Mouse (Mus musculus) left cerebral cortex, adult 2 months (tissue): ENCODE results near the gene Rgs2. TPM values are rescaled to one million over a fixed set of nuclear protein-coding genes. Genes with fewer than 3 reads are reported as not detected.

Source experiments
- DNase-seq, 2 experiments: peaks; one replicate each; pipeline ENCODE4 v3.0.0; 2021 to 2022; ENCODE audit warnings: low spot score in 2 of 2, mixed read lengths in 1 of 2; ENCODE audit errors: extremely low spot score in 1 of 2
- H3K27ac ChIP-seq: fragments of 200-600 bp; 2 replicates; pipeline ENCODE4 v1.8.1; 2022
- H3K4me3 ChIP-seq: fragments of 200-600 bp; 2 replicates; pipeline ENCODE4 v1.8.1; 2022
- CTCF ChIP-seq: fragments of 200-600 bp; IDR thresholded peaks from 2 replicates; pipeline ENCODE4 v1.8.1; 2022; ENCODE audit warnings: antibody characterized with exemption, mild to moderate bottlenecking, moderate library complexity
- intact Hi-C: fragments of 180-260 bp; cut with DNase I; formaldehyde crosslinking; loops from one replicate; pipeline ENCODE4 v1.15.1; 2025
- total RNA-seq, 2 experiments: library from RNA; stranded (reverse); gene quantifications; 2 replicates each; pipeline ENCODE4 v1.2.3; 2021

Rgs2 gene
- total RNA-seq, 2 experiments from 2014 or later, result 69.4 to 71.0 TPM

- intact Hi-C loops, result loop anchor here (5.0 kb wide), 1 partner anchor 61 kb away; no protein-coding TSS in a partner anchor
- DNase-seq, result peak; percentile 51 to 52
- Histone ChIP-seq H3K4me3 (peak overlapping the region; percentile 59), H3K27ac (peak overlapping the region; percentile 97)
- TF ChIP-seq CTCF, result no peak
Observed at GRCm38 (mm10) chr1:144003416-144003815, 545 bp downstream of the Rgs2 start.

GRCm38 (mm10) chr1:144002715-144003066 is 1.3 kb downstream of the Rgs2 start:
- H3K27ac ChIP-seq, result peak overlapping the region; percentile 50
- no peak; the same call in 1 of the 2 replicates for TF ChIP-seq CTCF
- DNase-seq, result no peak
- H3K4me3 ChIP-seq, result peak overlapping the region; percentile 59
- intact Hi-C loops, result loop anchor here (5.0 kb wide), 1 partner anchor 60 kb away; no protein-coding TSS in a partner anchor

- H3K4me3 ChIP-seq, result peak overlapping the region; percentile 59
- intact Hi-C loops, result loop anchor here (5.0 kb wide), 1 partner anchor 60 kb away; no protein-coding TSS in a partner anchor
- DNase-seq, result no peak
- TF ChIP-seq CTCF, result no peak
- peak overlapping the region; percentile 26; the same call in 1 of the 2 replicates for H3K27ac ChIP-seq
Observed at GRCm38 (mm10) chr1:144002036-144002714, 1.8 kb downstream of the Rgs2 start.

GRCm38 (mm10) chr1:144000246-144000645 is 3.7 kb downstream of the Rgs2 start:
- intact Hi-C loops, result loop anchor here (5.0 kb wide), 1 partner anchor 58 kb away; no protein-coding TSS in a partner anchor
- no peak for TF ChIP-seq CTCF
- DNase-seq, result no peak
- Histone ChIP-seq H3K27ac (no peak overlapping the region), H3K4me3 (no peak overlapping the region)

- Histone ChIP-seq H3K27ac (no peak overlapping the region), H3K4me3 (no peak overlapping the region)
- DNase-seq, result no peak
- TF ChIP-seq CTCF, result no peak
- intact Hi-C loops, result no loop called here
Observed at GRCm38 (mm10) chr1:143999371-143999920, 4.5 kb downstream of the Rgs2 start.

GRCm38 (mm10) chr1:143993026-143993425 is 10.9 kb downstream of the Rgs2 start:
- no peak for TF ChIP-seq CTCF
- intact Hi-C loops, result no loop called here
- Histone ChIP-seq H3K27ac (no peak overlapping the region), H3K4me3 (no peak overlapping the region)
- DNase-seq, result no peak

GRCm38 (mm10) chr1:143992528-143992927 is 11.4 kb downstream of the Rgs2 start:
- intact Hi-C loops, result no loop called here
- no peak for DNase-seq
- Histone ChIP-seq H3K27ac (no peak overlapping the region), H3K4me3 (no peak overlapping the region)
- no peak for TF ChIP-seq CTCF

- no peak for TF ChIP-seq CTCF
- H3K27ac ChIP-seq, result no peak overlapping the region
- H3K4me3 ChIP-seq, result no peak overlapping the region
- no peak for DNase-seq
- intact Hi-C loops, result no loop called here
Observed at GRCm38 (mm10) chr1:143990263-143990662, 13.7 kb downstream of the Rgs2 start.

- no peak for TF ChIP-seq CTCF
- intact Hi-C loops, result no loop called here
- Histone ChIP-seq H3K27ac (no peak overlapping the region), H3K4me3 (no peak overlapping the region)
- DNase-seq, result no peak
Observed at GRCm38 (mm10) chr1:143989773-143990172, 14.2 kb downstream of the Rgs2 start.

- no peak overlapping the region for H3K4me3 ChIP-seq
Observed at GRCm38 (mm10) chr1:143988756-143989155, 15.2 kb downstream of the Rgs2 start.

GRCm38 (mm10) chr1:143984988-143985625 is 18.9 kb downstream of the Rgs2 start:
- no peak for DNase-seq

More at GRCm38 (mm10) chr1:143988756-143989155, 15.2 kb downstream of the Rgs2 start:
- intact Hi-C loops, result no loop called here
- DNase-seq, result no peak
- H3K27ac ChIP-seq, result no peak overlapping the region
- TF ChIP-seq CTCF, result no peak

GRCm38 (mm10) chr1:143982765-143983312 is 21.1 kb downstream of the Rgs2 start:
- TF ChIP-seq CTCF, result no peak
- no peak overlapping the region for H3K4me3 ChIP-seq
- no peak overlapping the region for H3K27ac ChIP-seq
- no peak for DNase-seq
- intact Hi-C loops, result no loop called here

More at GRCm38 (mm10) chr1:143984988-143985625, 18.9 kb downstream of the Rgs2 start:
- Histone ChIP-seq H3K4me3 (no peak overlapping the region), H3K27ac (no peak overlapping the region)
- no peak for TF ChIP-seq CTCF
- intact Hi-C loops, result no loop called here
